Mouse (Mus musculus) heart, postnatal 25 days (tissue): ENCODE results near the gene Gm9918. TPM values are rescaled to one million over a fixed set of nuclear protein-coding genes. Genes with fewer than 3 reads are reported as not detected.

Experiments used
- total RNA-seq, 2 experiments: library from RNA; stranded (reverse); gene quantifications; 2 replicates each; pipeline ENCODE4 v1.2.3; 2021

The Gm9918 gene
- total RNA-seq, 2 experiments from 2014 or later = not detected

Other genes starting within 250 kb of the Gm9918 start
- 1 to 10 TPM; 3.7 to 4.9 TPM for gene Krt18, start 242.4 kb upstream of the Gm9918 start, total RNA-seq
- 100 to 1,000 TPM; 131 to 144 TPM for gene Eif4b, start 196.8 kb upstream of the Gm9918 start, total RNA-seq
- 100 to 1,000 TPM in 1 of 2 experiments, 10 to 100 TPM in 1; 98.6 to 118 TPM for gene Tns2, start 170.2 kb upstream of the Gm9918 start, total RNA-seq
- 10 to 100 TPM; 13.2 to 15.1 TPM for gene Spryd3, start 134.3 kb upstream of the Gm9918 start, total RNA-seq
- gene Igfbp6, start 126.2 kb upstream of the Gm9918 start, total RNA-seq = 10 to 100 TPM; 38.3 to 43.6 TPM
- under 1 TPM in 1 of 2 experiments, not detected in 1; 0.11 TPM for gene Soat2, start 120.0 kb upstream of the Gm9918 start, total RNA-seq
- 10 to 100 TPM; 34.0 to 35.2 TPM for gene Zfp740, start 67.3 kb upstream of the Gm9918 start, total RNA-seq
- 10 to 100 TPM; 15.7 to 16.3 TPM for gene Csad, start 65.8 kb upstream of the Gm9918 start, total RNA-seq
- gene Itgb7, start 38.6 kb upstream of the Gm9918 start, total RNA-seq = 1 to 10 TPM; 1.3 TPM
- gene Rarg, start 13.0 kb upstream of the Gm9918 start, total RNA-seq = 10 to 100 TPM; 17.0 to 20.8 TPM
- gene Mfsd5, start 8.9 kb downstream of the Gm9918 start, total RNA-seq = 10 to 100 TPM; 15.5 to 18.5 TPM
- 1 to 10 TPM in 1 of 2 experiments, under 1 TPM in 1; 0.65 to 1.9 TPM for gene Espl1, start 25.7 kb downstream of the Gm9918 start, total RNA-seq
- 100 to 1,000 TPM; 284 to 288 TPM for gene Pfdn5, start 55.6 kb downstream of the Gm9918 start, total RNA-seq
- 10 to 100 TPM; 21.3 to 23.1 TPM for gene Myg1, start 61.1 kb downstream of the Gm9918 start, total RNA-seq
- gene Aaas, start 80.2 kb downstream of the Gm9918 start, total RNA-seq = 10 to 100 TPM; 10.2 to 11.2 TPM
- gene Sp7, start 96.6 kb downstream of the Gm9918 start, total RNA-seq = not detected
- 10 to 100 TPM; 42.7 to 44.4 TPM for gene Sp1, start 135.6 kb downstream of the Gm9918 start, total RNA-seq
- under 1 TPM; 0.68 to 0.84 TPM for gene Amhr2, start 174.8 kb downstream of the Gm9918 start, total RNA-seq
- gene Prr13, start 188.5 kb downstream of the Gm9918 start, total RNA-seq = 10 to 100 TPM; 20.6 to 21.0 TPM
- gene Pcbp2, start 200.0 kb downstream of the Gm9918 start, total RNA-seq = 100 to 1,000 TPM; 458 to 504 TPM
- not detected for gene Gm10337, start 233.2 kb downstream of the Gm9918 start, total RNA-seq
- 1 to 10 TPM; 3.2 to 4.5 TPM for gene Map3k12, start 246.5 kb downstream of the Gm9918 start, total RNA-seq
- gene Tarbp2, start 247.6 kb downstream of the Gm9918 start, total RNA-seq = 10 to 100 TPM; 46.6 to 47.6 TPM